Mouse (Mus musculus) gastrocnemius, postnatal 36 days (tissue): ENCODE measurements around the gene Fbxo11. TPM values are rescaled to one million over a fixed set of nuclear protein-coding genes. Genes with fewer than 3 reads are reported as not detected.
"Not testable (repeated sequence)": the region's sequence is repeated elsewhere in the genome, so short reads cannot be mapped to it uniquely, and the experiment has no call there.

Source experiments
- DNase-seq, 2 experiments: peaks; one replicate each; pipeline ENCODE4 v3.0.0; 2022
- intact Hi-C: fragments of 180-260 bp; cut with DNase I; formaldehyde crosslinking; loops from one replicate; pipeline ENCODE4 v1.15.1; 2025
- total RNA-seq, 2 experiments: library from RNA; stranded (reverse); gene quantifications; 2 replicates each; pipeline ENCODE4 v1.2.3; 2021

Fbxo11 gene
- total RNA-seq, 2 experiments from 2014 or later = 25.5 to 28.0 TPM

DNA sequence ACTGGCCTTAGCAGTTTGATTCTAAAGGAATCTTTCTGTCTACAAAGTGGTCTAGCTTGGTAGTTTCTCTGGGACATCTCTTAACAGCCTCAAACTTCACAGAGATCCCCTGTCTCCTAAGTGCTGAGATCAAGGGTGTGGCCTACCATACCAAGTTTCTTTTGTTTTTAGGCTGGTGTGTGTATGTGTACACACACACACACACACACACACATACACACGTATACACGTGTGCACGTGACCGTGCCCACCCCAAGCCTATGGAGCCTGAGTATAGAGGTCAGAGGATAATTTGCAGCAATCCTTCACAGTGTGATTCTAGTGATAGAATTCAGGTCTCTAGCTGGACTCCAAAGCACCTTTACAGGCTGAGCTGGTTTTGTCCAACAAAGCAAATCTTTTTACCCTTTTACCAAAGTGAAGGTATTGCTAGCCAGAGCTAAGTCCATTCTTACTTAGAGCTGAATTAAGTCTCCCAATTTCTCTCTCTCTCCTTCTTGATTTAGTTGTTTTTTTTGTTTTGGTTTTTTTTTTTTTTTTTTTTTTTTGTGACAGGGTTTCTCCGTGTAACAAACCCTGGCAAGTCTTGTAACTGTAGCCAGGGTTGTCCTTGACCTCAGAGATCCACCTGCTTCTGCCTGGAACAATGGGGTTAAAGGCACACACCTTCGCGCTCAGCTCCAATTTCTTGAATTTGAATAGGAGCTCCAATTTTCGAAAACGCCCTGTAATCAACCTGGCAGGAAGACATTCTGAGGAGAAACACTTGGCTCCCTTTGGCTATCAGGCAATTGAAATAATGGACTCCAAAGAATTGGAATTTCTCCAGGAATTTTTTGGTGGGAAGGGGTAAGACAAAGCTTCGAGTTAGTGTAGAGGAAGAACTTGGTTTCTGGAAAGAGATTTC is 91.6 kb downstream of the Fbxo11 start:
- no peak for DNase-seq
- intact Hi-C loops = loop anchor here (10.0 kb wide), 1 partner anchor 91 kb away; the partner anchor contains the start of gene Fbxo11

DNA sequence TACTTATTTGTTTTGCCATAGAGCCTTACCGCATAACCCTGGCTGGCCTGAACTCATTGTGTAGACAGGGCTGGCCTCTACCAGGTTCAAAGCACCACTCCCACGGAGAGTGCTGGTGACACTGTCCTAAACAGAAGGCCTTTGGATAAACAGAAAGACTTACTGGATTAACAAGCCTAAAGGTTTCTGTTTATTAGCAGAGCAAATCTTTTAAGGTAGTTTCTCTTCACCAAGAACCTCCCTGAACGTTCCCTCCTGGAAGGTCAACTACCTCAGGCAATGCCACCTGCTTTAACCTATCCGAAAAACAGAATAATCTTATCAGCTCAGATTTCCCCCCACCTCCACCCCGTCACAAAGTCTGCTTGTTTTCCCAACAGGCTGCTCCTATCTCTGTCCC is 92.2 kb downstream of the Fbxo11 start:
- intact Hi-C loops = loop anchor here (10.0 kb wide), 1 partner anchor 92 kb away; the partner anchor contains the start of gene Fbxo11
- no peak for DNase-seq

DNA sequence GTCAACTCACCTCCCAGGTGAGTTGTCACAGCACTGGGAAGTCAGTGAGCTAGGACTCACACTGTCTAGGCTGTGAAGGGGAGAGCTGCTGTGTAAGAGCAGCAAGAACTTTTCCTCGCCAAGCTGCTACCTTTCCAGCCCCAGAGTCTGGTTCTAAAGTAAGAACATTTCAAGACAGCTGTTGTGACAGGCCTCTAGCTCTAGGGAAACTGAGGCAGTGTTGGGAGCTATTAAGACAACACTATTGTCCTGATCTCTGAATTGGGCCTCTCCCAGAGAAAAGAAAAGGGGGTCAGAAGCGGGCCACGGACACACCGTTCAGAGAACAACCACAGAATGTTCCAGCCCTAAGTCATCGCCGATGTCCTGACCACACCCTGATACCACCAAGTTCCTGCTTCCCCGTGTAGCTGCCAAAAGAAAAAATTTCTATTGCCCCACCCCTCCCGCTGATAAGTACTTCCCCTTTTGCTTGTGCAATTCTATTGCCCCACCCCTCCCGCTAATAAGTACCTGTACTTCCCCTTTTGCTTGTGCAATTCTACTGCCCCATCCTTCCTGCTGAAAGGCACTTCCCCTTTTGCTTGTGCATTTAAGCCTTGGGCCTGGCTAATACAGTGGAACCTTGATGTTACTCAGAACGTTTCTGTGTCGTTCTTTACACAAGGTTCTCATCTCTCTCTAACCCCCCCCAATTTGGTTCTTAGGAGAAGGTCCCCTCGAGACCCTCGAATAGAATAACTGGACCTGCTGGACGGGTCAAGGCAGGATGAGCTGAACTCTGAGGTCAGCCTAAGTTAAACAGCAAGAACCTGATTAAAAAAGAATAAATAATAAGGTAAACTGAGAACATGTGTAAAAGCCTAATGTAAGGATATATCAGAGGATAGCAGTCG is 93.1 kb downstream of the Fbxo11 start:
- DNase-seq = not testable (repeated sequence)
- intact Hi-C loops = loop anchor here (10.0 kb wide), 1 partner anchor 93 kb away; the partner anchor contains the start of gene Fbxo11

DNA sequence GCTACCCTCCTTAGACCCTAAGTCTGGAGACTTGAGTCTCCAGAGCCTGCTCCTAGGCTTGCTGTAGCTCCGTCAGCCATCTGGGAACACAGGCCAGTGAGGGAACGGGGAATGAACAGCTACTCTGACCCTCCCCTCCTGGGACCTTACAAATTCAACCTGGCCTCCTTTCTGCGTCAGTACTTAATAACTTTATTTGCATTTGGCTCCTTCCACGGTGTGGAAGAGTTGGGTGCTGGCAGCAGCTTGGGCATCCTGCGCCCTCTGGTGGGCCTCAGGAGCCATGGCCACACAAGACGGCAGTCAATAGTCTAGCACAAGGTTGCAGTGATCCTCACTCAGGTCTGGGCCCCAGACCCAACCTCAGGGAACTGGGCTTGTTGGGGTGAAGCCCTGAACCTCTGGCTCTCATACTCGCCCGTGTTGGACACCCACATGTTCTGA is 96.6 kb downstream of the Fbxo11 start:
- intact Hi-C loops, DNase-seq: not testable (repeated sequence)

DNA sequence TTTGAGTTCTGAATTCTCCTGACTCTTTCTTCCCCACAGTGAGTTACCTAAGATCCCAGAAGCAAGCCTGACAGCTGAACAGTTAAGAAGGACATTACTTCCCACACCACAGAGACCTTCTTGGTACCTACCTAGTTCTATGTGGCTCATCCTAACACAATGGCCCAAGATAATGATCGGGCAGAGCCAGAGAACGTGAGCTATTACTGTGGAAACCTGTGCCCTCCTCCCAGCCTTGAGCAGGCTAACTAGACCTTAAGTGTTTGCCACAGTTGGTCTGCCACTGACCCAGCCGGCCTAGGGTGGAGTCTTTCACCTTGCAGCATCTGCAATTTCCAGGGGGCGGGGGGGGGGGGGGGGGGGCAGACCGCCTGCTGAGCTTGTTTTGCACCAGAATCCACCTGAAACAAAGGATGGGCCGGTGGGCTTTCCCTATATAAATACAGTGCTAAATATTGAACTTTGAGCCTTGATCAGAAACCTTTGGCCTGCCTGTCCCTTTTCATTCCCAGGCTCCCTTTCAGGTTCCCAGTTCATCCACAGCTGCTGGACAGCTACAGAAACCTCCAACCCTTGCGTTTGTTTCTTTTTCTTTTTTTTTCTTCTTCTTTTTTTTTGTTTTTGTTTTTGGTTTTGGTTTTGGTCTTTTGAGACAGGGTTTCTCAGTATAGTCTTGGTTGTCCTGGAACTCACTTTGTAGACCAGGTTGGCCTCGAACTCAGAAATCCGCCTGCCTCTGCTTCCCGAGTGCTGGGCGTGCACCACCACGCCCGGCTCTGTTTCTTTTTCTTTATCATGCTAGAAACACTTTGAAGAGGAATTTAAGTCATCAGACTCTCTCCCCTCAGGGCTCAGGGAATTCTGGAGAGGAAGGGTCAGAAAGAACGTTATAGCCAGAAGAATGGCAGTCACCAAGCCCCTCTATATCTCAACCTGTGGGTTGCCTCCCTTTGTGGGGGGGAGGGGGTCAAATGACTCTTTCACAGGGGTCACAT is 101.7 kb downstream of the Fbxo11 start:
- intact Hi-C loops = no loop called here
- no peak for DNase-seq

DNA sequence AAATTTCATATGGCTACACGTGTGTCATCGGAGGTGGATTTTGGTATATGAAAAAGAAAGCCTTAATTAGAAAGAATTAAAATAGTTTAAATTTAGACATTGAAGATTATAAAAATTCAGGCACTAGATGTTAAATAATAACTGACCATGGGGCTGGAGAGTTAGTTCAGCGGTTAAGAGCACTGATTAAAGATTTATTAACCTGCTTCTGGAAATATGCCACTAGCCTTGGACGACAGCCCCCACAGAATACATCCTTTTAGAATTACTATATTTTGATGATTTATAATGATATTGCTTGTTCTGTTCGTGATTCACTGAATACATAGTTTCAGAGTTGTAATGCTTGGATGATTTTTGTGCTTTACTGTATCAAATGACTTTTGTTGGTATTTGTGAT is 105.2 kb downstream of the Fbxo11 start:
- intact Hi-C loops, DNase-seq: not testable (repeated sequence)

DNA sequence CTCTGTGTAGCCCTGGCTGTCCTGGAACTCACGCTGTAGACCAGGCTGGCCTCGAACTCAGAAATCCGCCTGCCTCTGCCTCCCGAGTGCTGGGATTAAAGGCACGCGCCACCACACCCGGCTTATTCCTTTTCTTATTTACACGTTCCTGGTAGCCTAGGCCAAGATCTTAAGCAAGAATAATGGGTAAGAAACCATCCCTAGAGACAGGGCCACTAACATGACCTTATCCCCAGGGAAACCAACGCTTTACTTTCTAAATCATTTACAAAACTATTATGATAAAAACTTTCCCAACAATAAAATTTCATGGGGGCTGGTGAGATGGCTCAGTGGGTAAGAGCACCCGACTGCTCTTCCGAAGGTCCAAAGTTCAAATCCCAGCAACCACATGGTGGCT is 105.7 kb downstream of the Fbxo11 start:
- intact Hi-C loops, DNase-seq: not testable (repeated sequence)

DNA sequence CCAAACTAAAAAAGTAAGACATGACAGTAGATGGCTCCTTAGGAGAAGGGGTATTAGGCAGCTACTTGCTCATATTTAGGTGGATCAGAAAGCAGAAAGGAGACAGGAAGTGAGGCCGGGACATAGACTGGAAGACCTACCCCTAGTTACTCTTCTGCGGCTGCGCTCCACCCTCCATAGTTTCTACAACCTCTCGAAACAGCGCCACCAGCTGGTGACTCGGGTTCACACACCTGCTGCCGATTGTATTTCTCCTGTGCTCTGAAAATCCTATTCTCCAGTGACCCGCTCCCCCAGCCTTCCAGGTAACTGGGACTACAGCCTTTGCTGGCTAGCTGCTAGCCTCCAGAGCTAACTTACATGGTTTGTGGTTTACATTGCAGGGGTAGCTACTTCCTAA is 106.8 kb downstream of the Fbxo11 start:
- no peak for DNase-seq
- intact Hi-C loops = no loop called here

DNA sequence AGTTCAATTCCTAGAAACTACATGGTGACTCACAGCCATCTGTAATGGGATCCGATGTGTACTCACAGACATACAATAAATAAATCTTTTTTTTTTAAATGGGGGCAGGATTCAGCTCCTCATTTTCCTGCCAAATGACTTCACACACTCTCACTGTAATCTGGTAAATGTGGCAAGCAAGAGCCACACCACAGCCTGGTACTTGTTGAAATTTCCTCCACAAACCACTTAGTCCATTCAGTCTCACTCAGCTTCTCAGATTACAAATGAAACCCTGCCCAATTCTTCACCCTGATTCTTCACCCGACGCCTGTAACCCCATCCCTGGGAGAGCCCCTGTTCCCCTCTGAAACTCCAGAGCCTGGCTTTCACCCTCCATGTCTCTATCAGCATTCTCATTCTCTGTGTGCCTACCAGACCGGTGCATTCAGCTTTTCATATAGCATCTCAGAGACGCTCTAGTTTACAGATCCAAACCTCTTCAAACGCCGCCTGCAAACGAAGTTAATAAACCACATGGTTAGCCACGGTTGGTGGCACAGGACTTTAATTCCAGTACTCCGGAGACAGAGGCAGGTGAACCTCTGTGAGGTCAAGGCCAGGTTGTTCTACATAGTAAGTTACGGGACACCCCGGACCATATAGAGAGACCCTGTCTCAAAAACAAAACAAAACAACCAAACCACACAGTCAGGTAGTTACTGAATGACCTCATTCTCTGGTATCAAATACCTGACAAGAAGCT is 107.8 kb downstream of the Fbxo11 start:
- no peak for DNase-seq
- intact Hi-C loops = no loop called here

DNA sequence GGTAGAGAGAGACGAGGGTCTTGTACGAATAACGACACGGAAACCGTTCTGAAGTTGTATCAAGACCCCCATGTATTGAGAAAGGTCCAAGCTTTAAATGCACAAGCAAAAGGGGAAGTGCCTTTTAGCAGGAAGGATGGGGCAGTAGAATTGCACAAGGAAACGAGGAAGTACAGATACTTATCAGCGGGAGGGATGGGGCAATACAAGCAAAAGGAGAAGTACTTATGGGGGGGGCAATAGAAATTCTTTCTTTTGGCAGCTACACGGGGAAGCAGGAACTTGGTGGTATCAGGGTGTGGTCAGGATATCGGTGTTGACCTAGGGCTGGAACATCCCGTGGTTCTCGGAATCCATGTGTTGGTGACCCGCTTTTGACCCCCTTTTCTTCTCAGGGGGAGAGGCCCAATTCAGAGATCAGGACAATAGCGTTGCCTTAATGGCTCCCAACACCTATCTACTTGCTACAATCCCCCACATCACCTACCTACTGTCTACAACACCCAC is 110.4 kb downstream of the Fbxo11 start:
- intact Hi-C loops, DNase-seq: not testable (repeated sequence)

DNA sequence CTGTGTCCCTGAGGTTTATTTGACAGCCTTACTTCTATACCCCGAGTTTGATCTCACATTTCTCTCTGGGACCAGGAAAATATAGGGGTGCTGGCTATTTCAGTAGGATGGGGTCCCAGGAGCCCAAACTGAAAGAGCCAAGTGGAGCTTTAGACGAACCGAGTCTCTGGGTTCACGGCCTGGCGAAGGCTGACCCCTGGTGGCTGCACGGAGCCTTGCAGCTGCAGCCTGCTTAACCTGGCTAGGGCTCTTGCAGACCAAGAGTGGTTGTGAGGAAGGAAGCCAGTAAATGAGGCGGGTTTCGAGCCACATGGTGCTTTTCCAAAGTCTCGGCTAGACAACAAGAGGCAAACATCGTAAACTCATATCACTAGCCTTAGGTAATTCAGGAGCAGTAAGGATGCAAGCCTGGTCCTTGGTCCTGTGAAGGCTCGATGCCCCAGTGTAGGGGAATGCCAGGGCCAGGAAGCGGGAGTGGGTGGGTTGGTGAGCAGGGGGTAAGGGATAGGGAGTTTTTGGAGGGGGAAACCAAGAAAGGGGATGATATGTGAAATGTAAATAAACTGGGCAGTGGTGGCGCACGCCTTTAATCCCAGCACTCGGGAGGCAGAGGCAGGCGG is 116.0 kb downstream of the Fbxo11 start:
- peak; percentile 45 to 54 for DNase-seq
- intact Hi-C loops = loop anchor here (2.0 to 5.0 kb wide), 2 partner anchors 67 to 256 kb away; no protein-coding TSS in a partner anchor

Other genes starting within 250 kb of the Fbxo11 start
- not detected for gene Rpl36-ps4, start 144.3 kb downstream of the Fbxo11 start, total RNA-seq
- 1 to 10 TPM; 4.1 to 5.0 TPM for gene Msh6, start 90.2 kb downstream of the Fbxo11 start, total RNA-seq